Mouse (Mus musculus) hindbrain, embryonic 10.5 days (tissue): ENCODE data around the gene Mex3d. TPM values are rescaled to one million over a fixed set of nuclear protein-coding genes. Genes with fewer than 3 reads are reported as not detected.

Experiments
- DNase-seq: peaks from one replicate; pipeline ENCODE4 v3.0.0-alpha.2; 2017; ENCODE audit warnings: low spot score
- H3K27ac ChIP-seq: fragments of 300-500 bp; sonication (generic); 2 replicates; pipeline ENCODE4 v1.5.1; 2016; ENCODE audit warnings: mild to moderate bottlenecking, moderate library complexity
- H3K27me3 ChIP-seq: fragments of 300-500 bp; sonication (generic); 2 replicates; pipeline ENCODE4 v1.6.1; 2016; ENCODE audit warnings: mild to moderate bottlenecking; ENCODE audit not compliant: poor library complexity, insufficient read depth, severe bottlenecking
- H3K36me3 ChIP-seq: fragments of 300-500 bp; sonication (generic); 2 replicates; pipeline ENCODE4 v1.6.1; 2016; ENCODE audit warnings: mild to moderate bottlenecking, moderate library complexity
- H3K4me1 ChIP-seq: fragments of 300-500 bp; sonication (generic); replicated peaks from 2 replicates; pipeline ENCODE4 v1.6.1; 2016; ENCODE audit warnings: mild to moderate bottlenecking
- H3K4me3 ChIP-seq: fragments of 300-500 bp; sonication (generic); 2 replicates; pipeline ENCODE4 v1.5.1; 2016; ENCODE audit warnings: mild to moderate bottlenecking, moderate library complexity
- H3K9me3 ChIP-seq: fragments of 300-500 bp; sonication (generic); 2 replicates; pipeline ENCODE4 v1.6.1; 2016; ENCODE audit warnings: mild to moderate bottlenecking, moderate library complexity
- WGBS: fragments of 180-500 bp; shearing (Covaris S2); methylation state at CpG from one replicate; pipeline ENCODE4 v1.1.7; 2016; 5-methylcytosine and 5-hydroxymethylcytosine counted together
- polyA plus RNA-seq: library from polyadenylated mRNA; unstranded; fragments of >200 nt; fragmentation: Nextera tagmentation; extraction: Ambion mirVana; gene quantifications from 2 replicates; pipeline ENCODE4 v1.2.1, GENCODE M21; 2016

Gene Mex3d
- 7.2 and 8.8 TPM in 2 replicates for polyA plus RNA-seq

DNA sequence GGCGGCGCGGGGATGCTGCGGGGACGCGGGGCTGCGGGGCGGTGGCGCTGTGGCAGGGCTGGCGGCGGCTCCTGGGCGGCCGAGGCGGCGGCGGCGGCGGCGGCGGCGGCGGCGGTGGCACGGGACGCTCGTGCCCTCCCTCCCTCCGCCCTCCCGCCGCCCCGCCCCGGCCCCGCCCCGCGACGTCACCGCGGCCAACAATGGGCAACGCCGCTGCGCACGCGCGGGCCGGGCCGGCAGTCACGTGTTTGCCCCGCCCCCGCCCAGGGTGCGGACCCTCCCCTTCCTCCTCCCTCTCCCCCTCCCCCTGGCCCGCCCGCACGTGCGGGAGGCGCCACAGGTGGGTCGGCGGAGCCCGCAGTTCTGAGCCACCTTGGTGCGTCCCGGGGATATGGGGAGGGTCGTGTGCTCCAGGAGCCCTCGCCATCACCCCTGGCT lies at the start of gene Mex3d:
Gene Mex3d, minus strand, starts transcription at position 138 of the 438 bp plus-strand sequence.
- Histone ChIP-seq H3K9me3 (no peaks in the 10 kb centered on the region), H3K27me3 (no peaks in the 10 kb centered on the region), H3K36me3 (peaks cover 60% of the 10 kb centered on the region), H3K4me1 (peaks cover 44% of the 10 kb centered on the region), H3K4me3 (peak within 1 kb of the TSS; percentile 97), H3K27ac (peak within 1 kb of the TSS; percentile 98)
- 5% methylated on average over 54 of the region's 61 CpGs for WGBS
- DNase-seq = peak; percentile 90

DNA sequence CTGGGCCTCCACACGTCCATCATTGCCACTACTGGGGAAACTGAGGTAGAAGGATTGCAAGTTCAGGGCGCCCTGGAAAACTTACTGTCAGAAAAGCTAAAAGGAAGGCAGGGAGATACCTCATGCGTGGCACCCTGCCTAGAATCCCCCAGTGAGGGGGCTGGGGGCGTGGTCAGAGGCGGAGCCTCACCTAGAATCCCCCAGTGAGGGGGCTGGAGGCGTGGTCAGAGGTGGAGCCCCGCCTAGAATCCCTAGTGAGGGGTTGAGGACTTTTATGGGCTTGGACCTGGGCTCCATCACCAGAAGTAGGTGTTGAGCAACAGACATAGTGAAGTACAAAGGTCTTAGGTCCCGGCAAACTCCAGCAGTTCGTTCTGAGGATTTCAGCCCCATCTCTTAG lies 48.8 kb upstream of the Mex3d start:
- H3K4me1 ChIP-seq = peaks cover 35% of the 10 kb centered on the region
- peaks cover 2% of the 10 kb centered on the region; the same call in 1 of the 2 replicates for H3K36me3 ChIP-seq
- H3K4me3 ChIP-seq = no peak overlapping the region
- H3K9me3 ChIP-seq = no peaks in the 10 kb centered on the region
- 11% methylated on average over 9 of the region's 9 CpGs for WGBS
- H3K27ac ChIP-seq = peak overlapping the region; percentile 4; the same call in 1 of the 2 replicates
- no peak for DNase-seq
- H3K27me3 ChIP-seq = peaks cover 13% of the 10 kb centered on the region

DNA sequence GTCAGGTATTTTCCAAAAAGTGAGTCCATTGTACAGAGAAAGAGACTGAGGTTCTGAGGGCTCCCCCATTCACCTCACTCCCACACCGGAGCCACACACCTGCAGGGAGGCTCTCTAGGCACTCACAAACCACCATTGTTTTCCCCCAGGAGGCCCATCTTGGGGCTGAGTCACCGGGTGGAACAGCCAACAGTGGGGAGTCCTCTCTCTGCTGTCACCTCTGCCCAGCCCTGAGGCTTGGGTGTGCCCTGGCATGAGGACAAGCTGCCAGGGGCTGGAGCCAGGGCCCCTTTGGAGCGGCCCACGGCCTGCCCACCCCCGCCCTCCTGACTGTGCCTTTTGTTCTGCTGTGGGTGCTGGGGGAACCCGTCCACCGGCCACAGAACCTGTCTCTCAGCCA lies 48.3 kb upstream of the Mex3d start:
- 43% methylated on average over 7 of the region's 7 CpGs for WGBS

GRCm38 (mm10) chr10:80434823-80435222 lies 47.4 kb upstream of the Mex3d start:
- Histone ChIP-seq H3K4me1 (peaks cover 50% of the 10 kb centered on the region), H3K27me3 (peaks cover 13% of the 10 kb centered on the region), H3K9me3 (no peaks in the 10 kb centered on the region), H3K4me3 (peak overlapping the region; percentile 98), H3K27ac (peak overlapping the region; percentile 100), H3K36me3 (peaks cover 16% of the 10 kb centered on the region)
- 79% methylated on average over 3 of the region's 3 CpGs for WGBS
- DNase-seq = no peak

More for the DNA sequence above, 48.3 kb upstream of the Mex3d start:
- H3K27me3 ChIP-seq = peaks cover 13% of the 10 kb centered on the region
- peaks cover 40% of the 10 kb centered on the region for H3K4me1 ChIP-seq
- peaks cover 7% of the 10 kb centered on the region for H3K36me3 ChIP-seq
- no peaks in the 10 kb centered on the region for H3K9me3 ChIP-seq
- H3K4me3 ChIP-seq = 0 out of 2 replicates have a peak overlapping the region, but pooled peaks have one; percentile 18
- no peak for DNase-seq
- H3K27ac ChIP-seq = peak overlapping the region; percentile 4; the same call in 1 of the 2 replicates

DNA sequence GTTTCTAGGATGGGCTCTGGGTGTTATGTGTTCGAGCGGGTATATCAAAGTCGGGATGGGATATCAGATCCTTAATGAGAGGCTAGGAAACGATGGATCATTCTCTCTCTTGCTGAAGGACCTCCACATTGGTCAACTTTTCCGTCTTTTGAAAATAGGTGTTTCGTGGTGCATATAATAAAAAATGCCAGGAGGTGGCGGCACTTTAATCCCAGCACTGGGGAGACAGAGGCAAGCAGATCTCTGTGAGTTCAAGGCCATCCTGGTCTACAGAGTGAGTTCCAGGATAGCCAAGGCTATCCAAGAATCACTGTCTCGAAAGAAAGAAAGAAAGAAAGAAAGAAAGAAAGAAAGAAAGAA lies 46.8 kb upstream of the Mex3d start:
- H3K4me1 ChIP-seq = peaks cover 52% of the 10 kb centered on the region
- DNase-seq = no peak
- peak overlapping the region; percentile 98 for H3K4me3 ChIP-seq
- 14% methylated on average over 8 of the region's 8 CpGs for WGBS
- peak overlapping the region; percentile 100 for H3K27ac ChIP-seq
- no peaks in the 10 kb centered on the region for H3K9me3 ChIP-seq
- H3K36me3 ChIP-seq = peaks cover 22% of the 10 kb centered on the region
- H3K27me3 ChIP-seq = peaks cover 13% of the 10 kb centered on the region

GRCm38 (mm10) chr10:80433513-80434232 lies 46.2 kb upstream of the Mex3d start, which contains the start of gene Tcf3:
Gene Tcf3, minus strand, starts transcription at chr10:80433647.
- WGBS = 1% methylated on average over 59 of the region's 61 CpGs
- peaks cover 28% of the 10 kb centered on the region for H3K36me3 ChIP-seq
- peak; percentile 96 for DNase-seq
- peaks cover 52% of the 10 kb centered on the region for H3K4me1 ChIP-seq
- peak within 1 kb of the TSS; percentile 98 for H3K4me3 ChIP-seq
- H3K27me3 ChIP-seq = peaks cover 13% of the 10 kb centered on the region
- H3K9me3 ChIP-seq = no peaks in the 10 kb centered on the region
- peak within 1 kb of the TSS; percentile 100 for H3K27ac ChIP-seq

- WGBS = under 1% methylated on average over 57 of the region's 60 CpGs
- DNase-seq = peak; percentile 64
- Histone ChIP-seq H3K4me3 (peak overlapping the region; percentile 98), H3K27ac (peak overlapping the region; percentile 100), H3K4me1 (peaks cover 51% of the 10 kb centered on the region), H3K36me3 (peaks cover 34% of the 10 kb centered on the region), H3K9me3 (no peaks in the 10 kb centered on the region), H3K27me3 (peaks cover 13% of the 10 kb centered on the region)
These were observed 45.6 kb upstream of the Mex3d start for GRCm38 (mm10) chr10:80432936-80433512.

DNA sequence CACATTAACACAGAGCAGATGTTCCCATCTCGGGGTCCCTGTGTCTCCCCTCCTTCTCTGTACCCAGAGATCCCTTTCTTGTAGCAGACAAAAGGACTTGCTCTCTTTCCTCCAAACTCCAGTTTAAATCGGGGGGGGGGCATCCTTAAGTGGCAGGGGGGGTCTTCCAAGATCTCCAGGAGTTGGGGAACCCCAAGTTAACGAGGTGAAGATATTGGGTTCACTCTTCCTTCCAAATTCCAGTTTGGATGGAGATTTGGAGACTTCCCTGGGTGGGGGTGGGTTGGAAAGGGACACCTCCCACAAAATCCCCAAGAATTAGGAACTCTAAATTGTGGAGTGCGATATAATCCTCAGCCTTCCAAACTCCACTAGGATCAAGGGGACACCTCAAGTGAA lies 44.9 kb upstream of the Mex3d start:
- H3K4me3 ChIP-seq = peak overlapping the region; percentile 98
- peaks cover 7% of the 10 kb centered on the region; the same call in 1 of the 2 replicates for H3K27me3 ChIP-seq
- WGBS = 4% methylated on average over 4 of the region's 4 CpGs
- no peak for DNase-seq
- H3K36me3 ChIP-seq = peaks cover 40% of the 10 kb centered on the region
- peak overlapping the region; percentile 100 for H3K27ac ChIP-seq
- no peaks in the 10 kb centered on the region for H3K9me3 ChIP-seq
- peaks cover 45% of the 10 kb centered on the region for H3K4me1 ChIP-seq

DNA sequence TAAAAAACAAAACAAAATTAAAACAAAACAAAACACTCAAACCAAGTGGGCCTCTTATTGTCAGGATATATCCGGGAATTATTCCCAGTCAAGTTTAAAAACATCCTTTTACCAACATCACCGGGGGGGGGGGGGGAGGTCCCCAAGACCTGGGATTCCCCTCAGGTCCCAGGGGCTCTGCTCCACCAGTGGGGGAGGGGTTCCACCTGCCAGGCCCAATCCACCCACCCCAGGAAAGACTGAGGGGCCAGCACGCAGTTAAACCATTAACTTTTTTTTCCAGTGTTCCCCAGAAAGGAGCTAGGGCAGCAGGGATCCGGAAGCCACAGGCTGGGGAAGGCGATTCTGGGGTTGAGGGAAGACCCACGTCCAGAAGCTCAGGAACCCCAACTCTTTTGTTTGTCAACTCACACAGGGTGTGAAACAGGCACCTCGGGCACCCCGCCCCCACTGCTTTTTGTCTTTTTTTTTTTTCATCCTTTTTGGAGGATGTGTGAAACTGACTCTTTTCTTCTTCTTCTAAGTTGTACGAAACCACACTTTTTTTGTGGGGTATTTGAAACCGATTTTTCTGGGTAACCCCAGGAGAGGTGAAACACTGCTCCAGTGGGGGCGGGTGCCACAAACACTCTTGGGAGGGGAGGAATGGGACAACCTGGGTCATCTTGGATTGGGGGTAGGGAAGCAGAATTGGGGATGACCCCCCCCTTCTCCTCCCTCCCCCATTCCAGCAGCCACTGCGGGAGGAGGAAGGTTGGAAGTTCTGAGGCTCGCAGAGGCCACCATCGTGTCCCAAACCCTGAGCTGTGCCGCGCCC lies 44.3 kb upstream of the Mex3d start:
- Histone ChIP-seq H3K4me1 (peaks cover 45% of the 10 kb centered on the region), H3K9me3 (no peaks in the 10 kb centered on the region), H3K36me3 (peaks cover 47% of the 10 kb centered on the region), H3K27ac (peak overlapping the region; percentile 100), H3K27me3 (peaks cover 6% of the 10 kb centered on the region; the same call in 1 of the 2 replicates), H3K4me3 (peak overlapping the region; percentile 98)
- no peak for DNase-seq
- 24% methylated on average over 16 of the region's 16 CpGs for WGBS

DNA sequence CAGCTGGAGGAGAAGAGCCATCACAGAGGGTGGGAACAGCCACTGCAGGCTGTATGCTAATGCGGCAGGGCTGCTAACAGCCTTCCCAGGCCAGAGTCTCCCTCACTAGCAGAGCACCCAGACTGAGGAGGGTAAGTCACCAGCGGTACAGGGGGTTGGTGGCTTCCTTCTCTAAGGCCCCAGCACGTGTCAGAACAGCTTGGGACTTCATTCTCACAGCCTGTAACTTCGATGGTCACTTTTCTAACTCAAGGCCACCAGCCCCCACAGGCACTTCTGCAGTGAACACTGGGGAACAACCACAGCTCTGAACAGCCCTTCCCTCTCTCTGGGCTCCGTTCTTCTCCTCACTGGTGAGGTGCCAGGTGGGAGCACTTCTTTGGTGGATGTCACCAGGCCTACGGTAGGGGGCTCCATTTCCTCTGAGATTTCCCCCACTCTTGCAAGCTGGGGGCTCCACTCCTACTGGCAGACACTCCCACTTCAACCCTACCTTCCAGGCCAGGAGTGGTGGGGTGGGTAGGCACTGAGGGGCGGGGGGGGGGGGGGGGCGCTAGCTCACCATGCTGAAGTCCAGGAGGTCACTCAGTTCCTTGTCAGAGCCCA lies 43.0 kb upstream of the Mex3d start:
- Histone ChIP-seq H3K9me3 (peaks cover 9% of the 10 kb centered on the region), H3K27ac (peak overlapping the region; percentile 100; the same call in 1 of the 2 replicates), H3K4me3 (peak overlapping the region; percentile 98; the same call in 1 of the 2 replicates), H3K27me3 (no peaks in the 10 kb centered on the region), H3K36me3 (peaks cover 60% of the 10 kb centered on the region), H3K4me1 (peaks cover 36% of the 10 kb centered on the region)
- DNase-seq = no peak
- WGBS = 73% methylated on average over 8 of the region's 8 CpGs

DNA sequence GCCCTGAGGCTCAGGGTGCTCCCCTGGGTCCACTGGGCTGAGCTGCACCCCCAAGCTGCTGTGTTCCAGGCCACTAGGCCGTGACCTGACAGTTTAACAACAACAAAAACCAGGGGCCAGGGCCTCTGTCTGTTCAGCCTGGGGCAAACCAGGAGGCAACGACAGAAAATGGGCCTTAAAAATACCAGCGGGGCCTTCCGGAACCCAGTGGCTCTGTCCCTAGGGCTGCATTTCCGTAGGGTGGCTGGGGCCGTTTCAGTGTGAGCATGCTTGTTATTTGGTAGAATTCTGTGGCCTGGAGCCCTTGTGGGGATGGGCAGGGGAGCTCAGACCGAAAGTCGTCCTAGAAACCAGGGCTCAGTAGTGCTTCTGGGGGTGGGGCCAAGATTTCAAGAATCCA lies 42.3 kb upstream of the Mex3d start:
- 89% methylated on average over 8 of the region's 8 CpGs for WGBS

DNA sequence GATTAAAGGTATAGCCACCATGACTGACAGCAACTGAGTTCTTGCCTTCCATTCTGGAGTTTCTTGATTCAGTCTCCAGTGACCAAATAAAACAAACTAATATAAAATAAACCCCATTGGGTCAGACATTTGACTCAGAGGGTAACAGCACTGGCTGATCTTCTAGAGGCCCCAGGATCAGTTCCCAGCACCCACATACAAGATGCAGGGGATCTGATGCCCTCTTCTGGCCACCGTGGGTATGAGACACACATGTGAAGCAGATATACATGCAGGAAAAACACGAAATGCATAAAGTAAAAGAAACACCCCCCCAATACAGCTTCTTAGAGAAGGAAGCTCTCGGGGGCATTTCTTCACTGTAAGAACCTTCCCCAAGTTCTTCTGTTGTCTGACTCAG lies 37.6 kb upstream of the Mex3d start:
- H3K27me3 ChIP-seq = no peaks in the 10 kb centered on the region
- H3K36me3 ChIP-seq = peaks cover 100% of the 10 kb centered on the region
- peaks cover 14% of the 10 kb centered on the region for H3K9me3 ChIP-seq
- no peak overlapping the region for H3K4me3 ChIP-seq
- H3K27ac ChIP-seq = no peak overlapping the region
- WGBS = 93% methylated on average over 3 of the region's 3 CpGs
- no peak for DNase-seq
- H3K4me1 ChIP-seq = peaks cover 17% of the 10 kb centered on the region

More for the DNA sequence above, 42.3 kb upstream of the Mex3d start:
- DNase-seq = no peak
- no peaks in the 10 kb centered on the region for H3K27me3 ChIP-seq
- no peak overlapping the region; the same call in 1 of the 2 replicates for H3K27ac ChIP-seq
- H3K36me3 ChIP-seq = peaks cover 66% of the 10 kb centered on the region
- H3K9me3 ChIP-seq = peaks cover 14% of the 10 kb centered on the region
- 0 out of 2 replicates have a peak overlapping the region, but pooled peaks have one; percentile 98 for H3K4me3 ChIP-seq
- peaks cover 32% of the 10 kb centered on the region for H3K4me1 ChIP-seq
